Mouse (Mus musculus): ENCODE data around the gene AW549877. TPM values are rescaled to one million over a fixed set of nuclear protein-coding genes. Genes with fewer than 3 reads are reported as not detected.

Gene AW549877
- 32.4 and 33.1 TPM in 2 replicates for polyA plus RNA-seq (2015; fragmentation: Nextera tagmentation; extraction: Ambion mirVana)

GRCm38 (mm10) chr15:3995448-3996266 lies at the start of gene AW549877:
Gene AW549877, minus strand, starts transcription at chr15:3995744.
- DNase-seq (ENCODE audit: low spot score) (peak; percentile 100), ATAC-seq (replicated peaks; ENCODE audit: low FRiP score, low read depth) (peak; percentile 99)
- Histone ChIP-seq H3K4me2 (ENCODE audit: low read length) (peak within 1 kb of the TSS; percentile 62), H3K9me3 (replicated peaks; ENCODE audit: low read length) (no peaks in the 10 kb centered on the region), H3K27ac (peak within 1 kb of the TSS; percentile 94), H3K9ac (ENCODE audit: low read depth, low read length) (peak within 1 kb of the TSS; percentile 61), H3K27me3 (ENCODE audit: insufficient read depth, low read length) (no peaks in the 10 kb centered on the region), H3K4me3 (replicated peaks; ENCODE audit: low read depth, low read length) (peak within 1 kb of the TSS; percentile 44), H3K36me3 (ENCODE audit: insufficient read depth, low read length) (peaks cover 9% of the 10 kb centered on the region), H3K4me1 (replicated peaks; ENCODE audit: insufficient read depth, low read length) (0 out of 2 replicates have a peak, but pooled peaks cover 3% of the 10 kb centered on the region)
- peak; percentile 14; the same call in 1 of the 2 replicates for TF ChIP-seq CTCF (IDR thresholded peaks at IDR 0.05; ENCODE audit: low read depth)
- under 1% methylated on average over 61 of the region's 61 CpGs for WGBS

GRCm38 (mm10) chr15:4043032-4043471 lies 47.5 kb upstream of the AW549877 start:
- Histone ChIP-seq H3K4me3 (replicated peaks; ENCODE audit: low read depth, low read length) (no peak overlapping the region), H3K27me3 (ENCODE audit: insufficient read depth, low read length) (no peaks in the 10 kb centered on the region), H3K4me1 (replicated peaks; ENCODE audit: insufficient read depth, low read length) (no peaks in the 10 kb centered on the region), H3K27ac (no peak overlapping the region), H3K36me3 (ENCODE audit: insufficient read depth, low read length) (peaks cover 24% of the 10 kb centered on the region), H3K9me3 (replicated peaks; ENCODE audit: low read length) (no peaks in the 10 kb centered on the region), H3K9ac (ENCODE audit: low read depth, low read length) (no peak overlapping the region), H3K4me2 (ENCODE audit: low read length) (no peak overlapping the region)
- WGBS: 27% methylated on average over 4 of the region's 4 CpGs
- DNase-seq (ENCODE audit: low spot score): peak; percentile 72
- TF ChIP-seq CTCF (IDR thresholded peaks at IDR 0.05; ENCODE audit: low read depth): peak; percentile 76
- no peak for ATAC-seq (replicated peaks; ENCODE audit: low FRiP score, low read depth)

- Histone ChIP-seq H3K4me2 (ENCODE audit: low read length) (no peak overlapping the region), H3K36me3 (ENCODE audit: insufficient read depth, low read length) (peaks cover 28% of the 10 kb centered on the region), H3K9me3 (replicated peaks; ENCODE audit: low read length) (no peaks in the 10 kb centered on the region), H3K9ac (ENCODE audit: low read depth, low read length) (no peak overlapping the region), H3K27me3 (ENCODE audit: insufficient read depth, low read length) (no peaks in the 10 kb centered on the region), H3K27ac (no peak overlapping the region), H3K4me1 (replicated peaks; ENCODE audit: insufficient read depth, low read length) (no peaks in the 10 kb centered on the region), H3K4me3 (replicated peaks; ENCODE audit: low read depth, low read length) (no peak overlapping the region)
- no peak for TF ChIP-seq CTCF (IDR thresholded peaks at IDR 0.05; ENCODE audit: low read depth)
- DNase-seq (ENCODE audit: low spot score) (no peak), ATAC-seq (replicated peaks; ENCODE audit: low FRiP score, low read depth) (no peak)
- 64% methylated on average over 3 of the region's 3 CpGs for WGBS
Measured at GRCm38 (mm10) chr15:4042423-4042822, 46.9 kb upstream of the AW549877 start.

GRCm38 (mm10) chr15:4033168-4034004 lies 37.8 kb upstream of the AW549877 start:
- Histone ChIP-seq H3K4me3 (replicated peaks; ENCODE audit: low read depth, low read length) (no peak overlapping the region), H3K36me3 (ENCODE audit: insufficient read depth, low read length) (peaks cover 17% of the 10 kb centered on the region; the same call in 1 of the 2 replicates), H3K27ac (0 out of 2 replicates have a peak overlapping the region, but pooled peaks have one; percentile 36), H3K9ac (ENCODE audit: low read depth, low read length) (no peak overlapping the region), H3K9me3 (replicated peaks; ENCODE audit: low read length) (no peaks in the 10 kb centered on the region), H3K4me1 (replicated peaks; ENCODE audit: insufficient read depth, low read length) (no peaks in the 10 kb centered on the region), H3K27me3 (ENCODE audit: insufficient read depth, low read length) (no peaks in the 10 kb centered on the region), H3K4me2 (ENCODE audit: low read length) (no peak overlapping the region)
- ATAC-seq (replicated peaks; ENCODE audit: low FRiP score, low read depth) (peak; percentile 64; the same call in 1 of the 2 replicates), DNase-seq (ENCODE audit: low spot score) (no peak)
- 78% methylated on average over 3 of the region's 3 CpGs for WGBS
- TF ChIP-seq CTCF (IDR thresholded peaks at IDR 0.05; ENCODE audit: low read depth): no peak

GRCm38 (mm10) chr15:4028960-4029359 lies 33.4 kb upstream of the AW549877 start:
- H3K4me3 ChIP-seq (replicated peaks; ENCODE audit: low read depth, low read length): no peak overlapping the region
- H3K36me3 ChIP-seq (ENCODE audit: insufficient read depth, low read length): no peaks in the 10 kb centered on the region
- DNase-seq (ENCODE audit: low spot score): no peak
- no peaks in the 10 kb centered on the region for H3K9me3 ChIP-seq (replicated peaks; ENCODE audit: low read length)
- ATAC-seq (replicated peaks; ENCODE audit: low FRiP score, low read depth): no peak
- peaks cover 10% of the 10 kb centered on the region for H3K4me1 ChIP-seq (replicated peaks; ENCODE audit: insufficient read depth, low read length)
- H3K4me2 ChIP-seq (ENCODE audit: low read length): no peak overlapping the region
- no peaks in the 10 kb centered on the region for H3K27me3 ChIP-seq (ENCODE audit: insufficient read depth, low read length)
- peak overlapping the region; percentile 37 for H3K27ac ChIP-seq
- no peak for TF ChIP-seq CTCF (IDR thresholded peaks at IDR 0.05; ENCODE audit: low read depth)
- no peak overlapping the region for H3K9ac ChIP-seq (ENCODE audit: low read depth, low read length)

GRCm38 (mm10) chr15:4028411-4028700 lies 32.8 kb upstream of the AW549877 start:
- H3K4me1 ChIP-seq (replicated peaks; ENCODE audit: insufficient read depth, low read length): peaks cover 10% of the 10 kb centered on the region
- ATAC-seq (replicated peaks; ENCODE audit: low FRiP score, low read depth) (no peak), DNase-seq (ENCODE audit: low spot score) (no peak)
- H3K9me3 ChIP-seq (replicated peaks; ENCODE audit: low read length): no peaks in the 10 kb centered on the region
- WGBS: 68% methylated on average over 6 of the region's 6 CpGs
- H3K36me3 ChIP-seq (ENCODE audit: insufficient read depth, low read length): no peaks in the 10 kb centered on the region
- no peak overlapping the region; the same call in 1 of the 2 replicates for H3K4me2 ChIP-seq (ENCODE audit: low read length)
- peak overlapping the region; percentile 37 for H3K27ac ChIP-seq
- no peaks in the 10 kb centered on the region for H3K27me3 ChIP-seq (ENCODE audit: insufficient read depth, low read length)
- H3K9ac ChIP-seq (ENCODE audit: low read depth, low read length): no peak overlapping the region
- no peak overlapping the region for H3K4me3 ChIP-seq (replicated peaks; ENCODE audit: low read depth, low read length)
- no peak for TF ChIP-seq CTCF (IDR thresholded peaks at IDR 0.05; ENCODE audit: low read depth)
